Mouse (Mus musculus) lung, adult 18-20 months (tissue): ENCODE results near the gene Dennd1b.

Source experiments
- DNase-seq, 2 experiments: peaks; one replicate each; pipeline ENCODE4 v3.0.0; 2022; ENCODE audit warnings: mixed read lengths in 2 of 2

The Dennd1b gene

GRCm38 (mm10) chr1:139025882-139026645 is 62.8 kb downstream of the Dennd1b start:
- DNase-seq: no peak

GRCm38 (mm10) chr1:139029521-139029920 is 66.3 kb downstream of the Dennd1b start:
- DNase-seq: no peak

DNA sequence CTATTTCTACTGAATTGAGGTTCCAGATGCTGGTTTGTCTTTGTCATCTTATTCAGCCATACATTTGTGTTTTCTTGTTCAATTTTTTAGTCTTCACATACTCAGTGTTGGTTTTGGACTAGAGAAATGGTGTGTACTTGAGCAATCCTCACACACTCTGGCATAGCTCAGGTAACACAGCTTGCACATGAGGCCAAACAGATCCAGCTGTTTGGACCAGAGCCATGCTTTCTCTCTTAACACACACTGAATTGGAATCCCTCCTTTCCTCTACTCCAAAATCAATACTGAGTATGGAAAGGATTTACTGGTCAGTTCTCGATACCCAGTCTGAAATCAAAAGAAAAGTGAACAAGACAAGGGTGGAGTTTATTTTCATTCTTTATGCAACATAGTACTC is 69.2 kb downstream of the Dennd1b start:
- no peak for DNase-seq

DNA sequence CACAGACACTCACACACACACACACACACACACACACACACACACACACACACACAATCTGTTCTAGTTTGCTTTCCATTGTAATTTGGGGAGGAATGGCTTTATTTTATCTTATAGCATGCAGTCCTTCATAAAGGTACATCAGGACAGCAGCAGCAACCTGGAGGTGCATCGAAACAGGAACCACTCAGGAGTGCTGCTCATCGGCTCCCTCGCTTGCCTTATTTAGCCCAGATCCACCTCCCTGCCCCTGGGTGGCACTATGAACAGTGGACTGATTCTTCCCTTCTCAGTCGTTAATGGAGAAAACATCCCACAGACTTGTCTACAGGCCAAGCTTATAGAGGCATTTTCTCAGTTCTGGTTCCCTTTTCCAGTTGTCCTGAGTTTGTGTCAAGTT is 71.9 kb downstream of the Dennd1b start:
- no peak for DNase-seq

DNA sequence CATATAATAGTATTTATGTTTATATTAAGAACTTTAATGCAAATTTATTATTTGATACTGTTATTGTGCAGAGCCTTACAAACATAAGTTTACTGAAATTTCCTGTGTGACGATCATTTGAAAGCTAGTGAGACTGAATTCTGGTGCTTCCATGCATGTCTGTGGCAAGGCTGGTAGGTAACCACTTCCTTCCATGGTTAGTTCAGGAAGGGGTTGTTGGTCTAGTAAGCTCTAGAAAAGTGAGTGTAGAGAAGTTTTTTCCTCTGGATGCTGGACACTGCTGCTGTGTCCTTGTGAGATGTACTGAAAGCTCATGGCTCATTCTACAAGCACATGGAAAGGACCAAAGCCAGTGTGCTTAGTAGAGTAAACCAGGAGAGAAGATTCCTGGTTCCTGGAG is 73.1 kb downstream of the Dennd1b start:
- no peak for DNase-seq

- DNase-seq: no peak
These were observed 73.7 kb downstream of the Dennd1b start for GRCm38 (mm10) chr1:139036768-139037507.

DNA sequence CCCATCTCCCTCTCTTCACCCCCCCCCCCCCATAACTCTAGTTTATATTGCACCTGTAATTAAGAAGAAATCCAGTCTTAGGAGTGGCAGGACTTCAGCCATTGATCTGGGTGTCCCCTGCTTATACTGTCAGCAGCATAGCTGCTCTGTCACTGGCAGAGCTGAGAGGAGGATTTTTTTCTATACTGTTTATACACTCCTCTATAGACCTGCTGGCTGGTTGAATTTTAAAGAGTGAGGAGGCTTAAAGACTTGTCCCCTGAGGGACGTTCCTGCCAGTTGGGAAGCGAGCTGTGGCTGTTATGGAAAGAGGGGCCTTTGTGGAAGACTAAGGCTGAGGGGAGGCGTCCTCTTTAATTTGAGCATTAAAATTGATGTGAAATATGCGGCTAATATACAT is 74.8 kb downstream of the Dennd1b start:
- DNase-seq: no peak

- DNase-seq: no peak
These were observed 75.4 kb downstream of the Dennd1b start for GRCm38 (mm10) chr1:139038620-139039019.

GRCm38 (mm10) chr1:139039529-139040230 is 76.4 kb downstream of the Dennd1b start:
- DNase-seq: no peak

DNA sequence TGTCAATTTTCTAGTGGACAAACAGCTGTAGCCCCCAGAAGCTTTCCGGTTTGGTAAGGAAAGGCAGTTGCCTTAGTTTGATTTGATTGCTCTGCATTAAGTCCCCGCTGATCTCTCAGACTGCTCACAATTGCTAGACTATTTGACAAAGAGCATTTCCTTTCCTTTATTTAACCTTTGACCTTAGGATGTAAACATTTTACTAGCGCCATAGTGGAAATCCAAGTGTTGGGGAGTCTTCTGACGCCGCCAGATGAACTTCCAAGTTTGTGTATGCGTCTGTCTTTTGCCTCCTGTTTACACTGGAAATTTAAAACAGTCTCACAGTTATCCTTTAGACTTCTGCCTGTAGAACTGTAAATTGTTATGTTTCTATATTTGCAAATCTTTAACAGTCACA is 85.8 kb downstream of the Dennd1b start:
- DNase-seq: no peak

DNA sequence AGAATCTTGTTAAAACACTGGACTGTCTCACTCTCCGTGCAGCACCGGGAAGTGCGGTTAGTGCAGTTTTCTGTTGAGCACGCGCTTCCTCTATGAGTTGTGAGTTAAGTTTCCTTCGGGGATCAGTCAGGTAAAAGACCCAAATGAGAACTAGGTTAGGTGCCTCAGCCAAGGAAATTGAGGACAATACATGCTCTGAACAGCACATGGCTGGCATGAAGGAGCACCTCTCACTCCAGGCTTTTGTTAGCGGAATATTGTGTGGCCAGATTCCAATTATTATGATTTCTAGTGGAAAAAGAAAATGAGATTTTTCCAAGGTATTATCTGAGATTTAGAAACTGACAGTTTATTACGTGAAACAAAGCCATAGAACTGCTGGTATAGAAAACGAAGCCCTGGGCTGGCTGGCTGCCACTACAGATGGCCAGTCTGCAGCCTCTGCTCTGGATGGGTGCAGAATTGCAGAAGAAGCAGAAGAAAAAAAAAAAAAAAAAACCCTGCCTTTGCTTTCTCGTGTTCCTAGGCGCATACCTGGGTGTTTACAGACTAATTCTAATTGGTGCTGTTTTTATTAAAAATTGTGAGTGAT is 86.7 kb downstream of the Dennd1b start:
- DNase-seq: no peak

- DNase-seq: no peak
These were observed 89.8 kb downstream of the Dennd1b start for GRCm38 (mm10) chr1:139053003-139053402.

- DNase-seq: no peak
These were observed 97.1 kb downstream of the Dennd1b start for GRCm38 (mm10) chr1:139060301-139060700.

DNA sequence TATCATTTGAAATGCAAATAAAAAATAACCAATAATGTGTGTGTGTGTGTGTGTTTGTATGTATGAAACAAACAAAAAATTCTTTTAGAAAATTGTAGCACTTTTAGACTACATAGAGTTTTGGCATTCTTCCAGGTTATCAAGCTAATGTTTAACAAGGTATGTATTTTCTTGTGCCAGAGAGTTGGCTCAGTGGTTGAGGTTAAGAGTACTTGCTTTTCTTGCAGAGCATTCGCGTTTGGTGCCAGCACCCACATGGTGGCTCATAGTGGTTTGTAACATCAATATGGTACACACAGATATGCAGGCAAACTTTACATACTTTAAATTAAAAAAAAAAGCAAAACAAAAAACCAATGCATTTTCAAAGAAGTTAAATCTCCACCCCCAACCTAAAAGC is 101.5 kb downstream of the Dennd1b start:
- peak in 1 of 2 experiments; percentile 6 for DNase-seq

DNA sequence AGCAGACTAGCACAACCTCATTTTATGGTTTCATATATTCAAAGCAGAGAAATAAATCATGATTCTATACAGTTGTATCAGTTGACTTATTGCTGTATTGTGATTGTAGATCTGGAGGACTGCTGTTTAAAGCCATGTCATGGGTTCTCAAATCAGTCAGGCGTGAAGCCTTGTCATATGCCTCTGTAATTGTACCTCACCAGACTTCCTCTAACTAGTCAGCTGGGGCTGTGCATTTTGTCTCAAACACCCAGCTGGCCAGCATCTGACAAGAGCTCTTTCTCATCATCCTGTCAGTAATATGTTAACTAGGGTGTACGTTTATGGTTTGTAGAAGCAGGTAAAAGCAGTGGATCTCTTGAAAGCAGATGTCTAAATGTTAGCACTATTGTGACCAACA is 104.0 kb downstream of the Dennd1b start:
- no peak for DNase-seq

- DNase-seq: no peak
These were observed 107.8 kb downstream of the Dennd1b start for GRCm38 (mm10) chr1:139071015-139071414.

GRCm38 (mm10) chr1:139075671-139076070 is 112.4 kb downstream of the Dennd1b start:
- DNase-seq: no peak

GRCm38 (mm10) chr1:139077989-139078388 is 114.8 kb downstream of the Dennd1b start:
- DNase-seq: no peak

- DNase-seq: no peak
These were observed 115.8 kb downstream of the Dennd1b start for GRCm38 (mm10) chr1:139079000-139079399.

DNA sequence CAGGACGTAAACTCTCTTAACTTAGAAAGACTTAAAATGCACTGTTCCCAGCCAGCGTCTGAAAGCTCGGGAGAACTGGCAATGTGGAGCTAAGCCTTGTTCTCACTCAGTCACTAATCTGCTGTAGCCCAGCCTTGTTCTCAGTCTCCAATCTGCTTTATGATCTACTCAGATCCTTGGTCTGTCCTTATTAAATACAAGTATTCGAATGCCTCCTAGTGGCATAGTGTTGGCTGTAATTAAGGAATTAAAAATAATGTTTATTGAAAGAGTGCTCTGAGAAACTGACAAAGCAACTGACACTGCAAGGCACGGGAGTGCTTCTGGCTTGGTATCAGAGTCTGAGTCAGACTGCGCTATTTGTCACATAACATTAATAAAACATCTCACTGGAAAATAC is 116.3 kb downstream of the Dennd1b start:
- no peak for DNase-seq

DNA sequence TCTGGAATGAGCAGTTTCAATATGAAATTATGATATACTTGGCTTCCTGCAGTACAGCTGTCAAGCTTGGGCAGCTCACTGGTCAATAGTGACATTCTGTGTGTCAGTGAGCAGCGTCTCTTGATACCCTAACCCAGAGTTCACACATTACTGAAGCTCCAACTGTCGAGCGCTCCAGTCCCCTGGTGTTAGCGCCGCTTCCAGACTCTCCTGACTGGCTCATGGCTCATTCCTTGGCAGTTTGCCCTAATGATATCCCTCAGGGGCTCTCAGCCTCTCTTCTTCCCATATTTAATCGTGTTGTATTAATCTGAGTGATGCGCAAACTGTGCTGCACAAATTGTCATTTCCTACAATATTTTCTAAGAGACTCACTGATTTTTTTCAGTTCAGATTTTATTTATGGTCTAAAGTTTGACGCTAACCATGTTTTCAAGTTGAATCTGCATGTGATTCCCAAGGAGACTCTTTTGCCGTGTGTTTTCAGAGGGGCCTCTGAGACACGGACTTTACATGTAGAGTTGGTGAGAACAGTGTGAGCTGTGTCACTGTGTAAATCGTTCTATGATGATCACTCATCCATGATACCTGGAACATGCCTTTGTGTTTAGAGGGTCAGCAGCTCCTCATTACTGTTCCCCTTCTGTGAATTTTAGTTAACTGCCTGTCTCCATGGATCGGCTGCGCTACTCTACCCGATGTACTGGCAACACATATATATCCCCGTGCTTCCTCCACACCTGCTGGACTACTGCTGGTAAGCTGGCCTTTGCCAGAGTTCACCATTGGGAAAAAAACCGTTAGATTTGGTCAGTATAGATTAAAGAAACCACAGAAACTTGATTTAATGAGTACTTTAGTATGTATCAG is 117.5 kb downstream of the Dennd1b start:
- DNase-seq: no peak

DNA sequence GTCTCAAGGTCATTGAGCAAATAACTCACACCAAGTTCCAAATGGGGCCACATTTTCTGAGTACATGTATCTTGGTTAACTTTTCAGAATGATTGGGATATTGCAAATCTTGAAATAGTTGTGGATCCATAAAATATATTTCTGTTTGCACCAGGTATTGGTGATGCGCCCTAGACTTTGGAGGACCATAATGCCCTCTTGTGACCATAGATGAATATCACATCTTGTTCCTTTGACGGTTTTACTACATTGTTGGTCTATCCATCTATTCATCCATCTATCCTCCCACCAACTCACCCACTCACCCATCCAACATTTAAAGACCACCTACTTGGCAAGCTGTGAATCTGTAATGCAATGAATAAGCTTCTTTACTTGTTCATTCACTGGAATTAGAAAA is 120.1 kb downstream of the Dennd1b start:
- no peak for DNase-seq
